Mouse (Mus musculus) skeletal muscle tissue, adult 2 months (tissue): ENCODE data around the gene Nsd1.
A peak's percentile ranks its signal among the peaks of the same experiment; 100 is the strongest.
"Not testable (repeated sequence)": the region's sequence is repeated elsewhere in the genome, so short reads cannot be mapped to it uniquely, and the experiment has no call there.

Experiments
- DNase-seq: peaks from one replicate; pipeline ENCODE4 v3.0.0-alpha.2; 2012; ENCODE audit warnings: low read depth, low spot score

Nsd1 gene

DNA sequence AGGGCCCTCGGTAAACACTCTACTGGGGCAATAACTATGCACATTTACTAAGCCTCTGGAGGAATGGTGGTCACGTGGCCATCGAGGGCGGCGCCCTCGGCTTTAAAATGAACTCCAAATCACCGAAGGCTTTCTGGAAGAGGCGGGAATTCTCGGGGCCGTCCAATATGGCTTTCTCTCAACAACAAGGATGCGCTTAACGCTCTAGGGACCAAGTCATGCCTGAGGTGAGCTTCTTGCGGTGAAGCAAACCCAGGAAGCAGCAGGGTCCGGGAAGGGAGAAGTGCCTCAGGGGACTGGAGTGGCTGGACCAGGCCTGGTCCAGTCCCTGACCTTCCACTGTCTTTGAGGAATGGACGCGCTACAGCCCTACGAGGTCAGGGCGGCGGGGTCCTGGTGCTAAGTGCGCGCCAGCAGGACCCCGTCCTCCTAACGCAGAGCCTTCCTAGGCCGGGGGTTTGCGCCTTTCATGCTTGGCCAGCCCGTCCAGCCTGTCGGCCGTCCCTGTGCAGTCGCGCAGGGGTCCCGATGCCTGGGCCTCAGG, at the start of gene Nsd1:
Gene Nsd1 (plus strand): TSS at position 134 of the 544 bp plus-strand sequence.
- DNase-seq, result no peak

DNA sequence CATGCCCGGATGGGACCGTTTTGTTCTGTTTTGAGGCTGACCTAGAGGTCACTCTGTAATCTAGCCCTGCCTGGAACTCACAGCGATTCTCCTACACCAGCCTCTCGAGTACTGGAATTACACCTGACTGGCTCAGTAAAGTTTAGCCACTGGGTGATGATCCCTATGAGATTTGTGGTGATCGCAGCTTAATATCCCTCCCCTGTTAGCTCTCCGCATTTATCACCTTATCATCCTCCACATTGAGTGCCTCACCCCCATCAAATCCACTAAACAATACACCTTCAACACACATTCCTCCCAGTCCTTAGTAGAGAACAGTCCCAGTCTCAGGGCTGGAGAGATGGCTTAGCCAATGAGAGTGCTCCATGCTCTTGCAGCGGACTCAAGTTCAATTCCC, 47.2 kb upstream of the Nsd1 start:
- DNase-seq, result no peak

DNA sequence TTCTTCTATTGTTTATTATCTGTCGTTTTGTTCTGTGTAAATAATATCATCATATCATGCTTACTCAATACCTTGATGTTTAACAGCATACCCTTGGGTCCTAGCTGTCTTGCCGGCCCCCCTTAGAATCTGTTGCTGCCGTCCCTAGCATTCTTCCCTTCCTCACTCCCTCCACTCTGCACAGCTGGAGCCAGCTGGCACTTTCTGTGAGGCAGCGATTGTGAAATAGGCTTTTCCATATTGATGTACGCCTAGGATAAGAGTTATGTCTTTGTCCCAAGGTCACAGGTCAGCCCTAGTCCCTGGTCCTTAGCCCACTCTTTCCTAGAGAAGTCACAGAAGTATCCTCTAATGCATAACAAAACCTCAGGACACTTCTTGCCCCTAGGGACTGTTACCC, 46.0 kb upstream of the Nsd1 start:
- DNase-seq, result no peak

DNA sequence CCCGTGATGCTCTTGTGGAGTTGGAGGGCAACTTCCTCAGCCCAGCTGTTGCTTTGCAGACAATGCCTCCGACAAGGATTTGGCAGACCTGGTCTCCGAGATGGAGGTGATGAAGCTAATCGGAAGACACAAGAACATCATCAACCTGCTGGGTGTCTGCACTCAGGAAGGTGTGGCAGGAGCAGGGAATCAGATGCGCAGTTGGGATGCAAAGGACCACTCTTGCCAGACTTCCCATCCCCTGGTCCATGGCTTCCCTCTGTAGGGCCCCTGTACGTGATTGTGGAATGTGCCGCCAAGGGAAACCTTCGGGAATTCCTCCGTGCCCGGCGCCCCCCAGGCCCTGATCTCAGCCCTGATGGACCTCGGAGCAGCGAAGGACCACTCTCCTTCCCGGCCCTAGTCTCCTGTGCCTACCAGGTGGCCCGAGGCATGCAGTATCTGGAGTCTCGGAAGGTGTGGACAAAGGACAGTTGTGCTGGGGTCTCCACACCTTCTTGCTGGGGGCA, 43.7 kb upstream of the Nsd1 start:
- DNase-seq, result no peak

DNA sequence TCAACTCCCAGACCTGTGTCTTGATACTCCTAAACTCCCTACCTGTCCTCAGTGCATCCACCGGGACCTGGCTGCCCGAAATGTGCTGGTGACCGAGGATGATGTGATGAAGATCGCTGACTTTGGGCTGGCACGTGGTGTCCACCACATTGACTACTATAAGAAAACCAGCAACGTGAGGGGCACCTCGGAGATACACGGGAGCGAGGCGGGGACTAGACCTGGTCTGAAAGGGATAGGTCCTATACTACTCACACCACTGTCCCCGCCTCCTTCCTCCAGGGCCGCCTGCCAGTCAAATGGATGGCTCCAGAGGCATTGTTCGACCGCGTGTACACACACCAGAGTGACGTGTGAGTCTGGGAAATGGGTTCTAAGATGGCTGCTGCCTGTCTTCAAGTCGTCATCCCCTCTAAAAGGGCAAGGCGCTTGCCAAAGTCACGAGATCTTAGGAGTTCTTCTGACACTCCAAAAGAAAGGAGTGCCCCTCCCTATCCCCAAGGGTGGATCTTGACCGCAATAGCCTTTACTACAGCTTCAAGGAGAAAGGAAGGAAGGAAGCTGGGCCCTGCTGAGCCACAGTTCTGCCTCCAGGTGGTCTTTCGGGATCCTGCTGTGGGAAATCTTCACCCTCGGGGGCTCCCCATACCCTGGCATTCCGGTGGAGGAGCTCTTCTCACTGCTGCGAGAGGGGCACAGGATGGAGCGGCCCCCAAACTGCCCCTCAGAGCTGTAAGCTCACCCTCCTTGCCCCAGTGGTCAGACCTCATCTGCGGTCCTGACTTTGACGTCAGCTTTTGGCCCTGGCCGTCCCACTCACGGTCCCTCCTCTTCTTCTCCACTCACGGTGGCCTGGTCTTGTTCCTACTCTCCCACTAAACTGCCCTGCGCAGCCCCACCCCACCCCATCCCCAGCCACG, 42.5 kb upstream of the Nsd1 start:
- no peak for DNase-seq

DNA sequence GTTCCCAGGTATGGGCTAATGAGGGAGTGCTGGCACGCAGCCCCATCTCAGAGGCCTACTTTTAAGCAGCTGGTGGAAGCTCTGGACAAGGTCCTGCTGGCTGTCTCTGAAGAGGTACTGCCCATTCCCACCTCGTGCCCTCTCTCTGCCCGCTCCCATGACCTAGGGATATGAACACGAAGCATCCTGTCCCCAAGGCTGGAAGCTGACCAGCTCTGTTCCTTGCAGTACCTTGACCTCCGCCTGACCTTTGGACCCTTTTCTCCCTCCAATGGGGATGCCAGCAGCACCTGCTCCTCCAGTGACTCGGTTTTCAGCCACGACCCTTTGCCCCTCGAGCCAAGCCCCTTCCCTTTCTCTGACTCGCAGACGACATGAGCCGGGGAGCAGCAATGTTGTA, 41.8 kb upstream of the Nsd1 start:
- DNase-seq, result no peak

DNA sequence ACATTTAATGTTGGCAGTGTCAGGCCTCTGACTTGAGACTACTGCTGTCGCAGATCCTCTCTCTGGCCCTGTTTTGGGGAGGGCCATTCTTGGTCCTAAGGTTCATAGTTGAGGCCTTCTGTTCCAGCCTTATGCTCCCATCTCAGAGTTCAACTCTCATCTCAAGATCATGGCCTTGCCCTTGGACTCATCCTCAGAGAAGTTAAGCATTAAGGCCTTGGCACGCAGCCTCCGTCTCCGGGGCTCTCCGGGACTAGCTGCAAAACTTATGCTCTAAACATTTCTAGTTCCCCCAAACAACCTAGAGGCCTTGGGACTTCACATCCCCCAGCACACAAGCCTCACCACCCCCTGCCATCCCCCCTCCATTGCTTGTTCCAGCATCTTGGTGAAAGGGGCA, 41.3 kb upstream of the Nsd1 start:
- DNase-seq, result no peak

DNA sequence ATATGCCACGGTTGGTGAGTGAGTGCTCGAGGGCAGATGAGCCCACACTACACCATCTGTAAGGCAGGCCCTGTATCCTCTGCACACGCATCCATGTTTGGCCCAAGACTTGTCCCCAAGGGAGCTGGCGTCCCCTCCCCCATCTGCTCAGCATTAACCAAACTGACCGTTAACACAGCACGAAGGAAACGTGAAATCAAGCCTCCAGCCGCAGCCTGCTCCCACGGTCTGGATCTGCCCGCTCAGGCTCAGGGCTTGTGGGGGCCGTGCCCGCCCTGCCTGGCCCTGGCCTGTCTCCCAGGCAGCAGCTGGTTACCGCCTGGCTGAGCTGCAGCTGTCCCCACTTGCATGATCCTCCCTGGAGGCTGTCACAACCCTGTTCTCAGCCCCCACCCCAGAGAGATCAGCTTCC, 40.6 kb upstream of the Nsd1 start:
- DNase-seq, result peak; percentile 93

DNA sequence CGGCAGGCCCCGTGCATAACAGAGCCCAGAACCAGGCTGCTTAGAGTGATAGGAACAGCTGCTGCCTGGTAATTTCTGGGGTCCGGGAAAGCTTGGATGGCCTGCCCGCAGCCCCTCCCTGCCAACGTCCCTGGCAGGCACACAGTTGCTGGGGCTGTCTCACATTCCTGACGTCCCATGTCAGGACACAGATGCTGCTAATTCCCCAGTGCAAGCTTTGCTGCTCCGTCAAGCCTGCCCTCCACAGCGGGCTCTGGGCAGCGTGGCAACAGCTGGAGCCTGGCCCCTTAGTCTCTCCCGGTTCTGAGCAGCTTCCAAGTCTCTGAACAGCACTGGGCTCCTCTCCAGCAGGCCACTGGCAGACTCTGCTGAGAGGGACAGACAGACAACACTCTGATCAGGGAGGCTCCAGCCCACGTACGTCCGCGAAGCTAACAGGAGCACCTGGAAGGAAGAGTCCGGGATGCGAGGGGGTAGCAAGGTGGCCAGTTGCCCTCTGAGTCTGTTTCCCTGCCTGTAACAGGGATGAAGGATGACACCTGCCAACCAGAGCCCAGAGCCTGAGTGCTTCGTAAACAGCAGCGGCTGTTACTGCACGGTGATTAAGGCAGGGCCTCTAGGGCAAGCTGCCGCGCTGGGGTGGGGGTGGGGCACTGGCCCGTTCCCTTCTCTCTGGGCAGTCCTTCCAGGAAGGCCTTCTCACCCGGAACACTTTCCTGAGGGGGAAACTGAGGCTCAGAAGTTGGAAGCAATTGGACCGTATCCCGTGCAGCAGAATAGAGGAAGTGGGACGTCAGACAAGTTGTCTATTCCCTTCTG, 37.9 kb upstream of the Nsd1 start:
- DNase-seq, result peak; percentile 86

DNA sequence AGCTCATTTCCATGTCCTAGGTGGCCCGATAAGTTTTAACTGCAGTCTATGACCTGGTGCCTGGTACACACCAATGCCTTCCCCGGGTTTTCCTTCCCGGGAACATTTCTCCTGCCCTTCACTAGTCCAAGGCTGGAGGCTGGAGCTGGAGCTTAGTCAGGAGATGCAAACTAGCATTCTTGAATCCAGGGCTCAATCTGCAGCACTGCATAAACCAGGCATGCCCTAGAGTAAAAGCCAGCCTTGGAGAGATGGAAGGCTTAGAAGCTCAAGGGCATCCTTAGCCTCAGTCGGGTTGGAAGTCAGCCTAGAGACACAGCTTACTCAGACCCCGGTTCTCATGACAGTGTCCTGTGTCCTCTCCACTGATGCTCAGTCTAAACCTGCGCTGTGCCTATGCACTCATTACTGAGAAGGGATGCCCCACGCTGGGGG, 37.2 kb upstream of the Nsd1 start:
- no peak for DNase-seq

DNA sequence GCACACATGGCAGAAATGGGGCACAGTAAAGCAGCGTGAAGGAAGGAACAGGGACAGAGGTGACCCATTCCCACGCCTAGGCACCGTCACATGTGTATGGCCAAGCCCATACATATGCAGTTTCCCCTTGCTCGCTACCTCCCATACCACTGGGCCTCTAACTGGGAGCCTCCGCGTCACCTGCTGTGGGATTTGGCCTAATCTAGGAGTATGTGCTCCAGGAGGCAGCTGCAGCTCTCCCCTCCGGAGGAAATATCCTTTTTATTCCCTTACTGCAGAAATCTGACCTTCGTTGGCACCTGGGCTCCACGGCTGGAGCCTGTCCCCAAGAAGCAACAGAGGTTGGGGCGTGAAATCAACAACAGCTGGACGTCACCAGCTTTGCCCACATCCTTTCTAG, 35.2 kb upstream of the Nsd1 start:
- no peak for DNase-seq

DNA sequence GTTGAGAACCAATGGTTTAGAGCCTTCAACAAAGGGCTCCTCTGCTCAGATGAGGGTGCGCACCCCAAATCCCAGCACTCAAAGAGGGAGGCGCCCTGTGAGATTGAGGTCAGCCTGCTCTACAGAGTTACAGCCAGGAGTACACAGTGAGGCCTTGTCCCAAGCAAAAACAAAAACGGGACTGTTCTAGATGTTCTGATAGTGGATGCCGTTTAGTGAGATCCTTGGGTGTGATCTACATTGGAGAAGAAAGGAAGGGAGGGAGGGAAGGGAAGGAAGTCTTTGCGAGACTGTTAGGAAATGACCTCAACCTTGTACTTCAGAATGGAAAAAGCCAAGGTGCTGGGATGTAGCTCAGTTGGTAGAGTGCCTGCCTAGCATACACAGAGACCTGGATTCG, 33.3 kb upstream of the Nsd1 start:
- no peak for DNase-seq

DNA sequence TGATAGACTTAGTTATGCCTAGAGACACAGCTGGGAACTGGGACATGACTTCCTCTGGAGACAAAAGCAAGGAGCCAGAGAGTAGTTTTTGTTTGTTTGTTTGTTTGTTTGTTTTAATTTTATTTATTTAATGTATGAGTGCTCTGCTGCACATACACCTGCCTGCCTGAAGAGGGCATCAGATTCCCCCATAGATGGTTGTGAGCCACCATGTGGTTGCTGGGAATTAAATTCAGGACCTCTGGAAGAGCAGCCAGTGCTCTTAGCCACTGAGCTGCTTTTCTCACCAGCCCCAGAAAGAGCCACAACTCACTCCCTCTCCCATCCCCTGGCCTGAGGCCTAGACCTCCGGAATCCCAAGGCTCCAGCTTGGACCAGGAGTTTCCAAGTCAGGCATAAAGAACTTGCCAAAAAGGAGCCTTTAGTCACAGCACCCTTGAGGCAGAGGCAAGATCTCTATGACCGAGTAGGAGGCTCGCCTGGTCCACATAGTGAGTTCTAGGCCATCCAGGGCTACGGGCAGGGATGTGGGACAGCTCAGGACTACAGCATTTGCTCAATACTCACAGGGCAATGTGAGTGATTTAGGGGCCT, 31.6 kb upstream of the Nsd1 start:
- no peak for DNase-seq

DNA sequence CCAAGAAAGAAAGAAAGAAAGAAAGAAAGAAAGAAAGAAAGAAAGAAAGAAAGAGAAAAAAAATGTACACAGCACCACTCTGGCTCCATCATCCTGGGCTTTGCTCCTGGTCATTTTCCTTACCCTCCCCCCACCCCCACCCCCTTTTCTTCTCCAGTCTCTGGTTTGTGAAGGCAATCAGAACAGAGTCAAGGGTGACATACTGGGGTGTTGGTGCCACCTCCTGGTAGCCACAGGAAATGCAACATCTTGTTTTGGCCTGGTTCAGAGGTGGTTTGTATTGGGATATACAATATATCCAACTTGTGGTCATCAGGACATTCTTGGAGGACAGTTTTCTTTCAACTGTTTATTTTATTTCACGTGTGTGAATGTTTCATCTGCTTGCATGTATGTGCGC, 31.0 kb upstream of the Nsd1 start:
- peak; percentile 62 for DNase-seq

DNA sequence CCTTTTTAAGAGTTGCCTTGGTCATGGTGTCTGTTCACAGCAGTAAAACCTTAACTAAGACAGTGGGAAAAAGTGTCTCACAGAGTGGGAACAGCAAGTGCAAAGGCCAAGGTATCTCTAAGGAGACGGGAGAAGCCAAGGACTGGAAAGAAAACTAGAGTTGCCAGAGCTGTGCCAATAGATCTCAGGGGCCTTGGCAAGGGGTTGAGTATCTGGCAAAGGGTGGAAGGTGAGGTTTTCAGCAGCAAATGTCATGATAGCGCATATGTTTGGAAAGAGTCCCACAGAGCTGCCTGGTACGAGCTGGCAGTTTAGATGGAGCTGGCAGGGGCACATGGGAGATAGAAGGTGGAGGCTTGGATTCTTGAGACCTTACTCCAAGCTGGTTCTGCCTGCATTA, 30.0 kb upstream of the Nsd1 start:
- DNase-seq, result no peak

DNA sequence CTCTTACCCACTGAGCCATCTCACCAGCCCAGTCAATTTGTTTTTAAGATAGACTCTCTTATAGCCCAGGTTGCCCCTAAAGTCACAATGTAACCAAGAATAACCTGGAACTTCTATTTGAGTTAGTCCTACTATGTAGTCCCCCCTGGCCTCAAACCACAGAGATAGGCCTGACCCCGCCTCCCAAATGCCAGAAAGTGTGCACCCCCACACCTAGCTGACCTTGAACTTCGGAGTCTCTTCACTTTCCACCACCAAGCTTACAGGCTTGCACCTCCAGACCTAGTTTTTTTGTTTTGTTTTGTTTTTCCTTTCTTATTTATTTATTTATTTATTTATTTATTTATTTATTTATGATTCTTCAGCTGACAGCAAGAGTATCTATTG, 27.8 kb upstream of the Nsd1 start:
- DNase-seq, result no peak

DNA sequence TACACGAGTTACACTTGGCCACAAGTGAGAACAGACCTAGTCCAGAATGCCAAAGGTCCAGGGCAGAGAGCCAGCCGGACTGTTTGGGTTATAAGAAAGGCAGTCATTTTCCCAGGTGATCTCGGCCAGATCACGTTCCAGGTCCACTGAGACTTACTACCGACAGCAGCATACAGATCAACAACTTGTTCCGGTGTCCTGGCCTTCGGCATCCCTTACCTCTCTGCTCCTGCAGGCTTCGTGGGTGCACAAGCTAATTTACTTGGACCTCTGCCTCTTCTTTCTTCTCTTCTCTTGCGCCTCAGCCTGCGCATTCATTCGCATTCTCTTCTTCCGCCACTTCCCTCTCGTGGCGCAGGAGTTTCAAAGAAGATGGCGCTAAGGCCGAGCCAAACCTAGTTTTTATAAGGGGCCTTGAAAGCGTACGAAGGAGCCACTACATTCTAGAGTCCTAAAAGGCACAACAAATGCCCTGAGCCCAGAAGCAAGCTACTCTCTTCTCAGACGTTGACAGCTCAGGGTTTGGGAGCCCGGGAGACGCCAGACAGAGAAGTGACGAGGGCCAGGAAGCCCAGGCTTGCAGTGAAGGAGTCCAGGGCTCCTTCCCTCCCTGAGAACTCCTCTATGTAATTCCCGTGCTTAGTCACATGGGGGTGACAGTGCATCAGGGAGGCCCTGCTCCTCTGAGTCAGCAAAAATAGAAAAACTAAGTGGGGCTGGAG, 27.2 kb upstream of the Nsd1 start:
- DNase-seq, result peak; percentile 82

DNA sequence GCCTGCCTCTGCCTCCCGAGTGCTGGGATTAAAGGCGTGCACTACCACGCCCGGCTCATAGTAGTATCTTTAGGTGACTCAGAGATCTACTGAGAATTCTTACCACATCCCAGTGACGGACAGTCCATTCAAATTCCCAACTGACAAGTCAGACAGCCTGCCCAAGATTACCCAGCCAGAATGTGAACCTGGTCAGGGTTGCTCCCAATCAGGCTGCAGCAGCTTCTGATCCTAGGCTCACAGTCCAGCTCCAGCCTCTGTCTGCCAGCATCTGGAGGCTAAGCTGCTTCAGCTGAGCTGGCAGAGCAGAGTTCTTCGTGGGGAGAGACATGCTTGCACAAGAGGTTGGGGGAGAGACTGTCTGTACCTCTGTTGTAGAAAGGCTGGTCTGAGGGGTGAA, 26.2 kb upstream of the Nsd1 start:
- no peak for DNase-seq

DNA sequence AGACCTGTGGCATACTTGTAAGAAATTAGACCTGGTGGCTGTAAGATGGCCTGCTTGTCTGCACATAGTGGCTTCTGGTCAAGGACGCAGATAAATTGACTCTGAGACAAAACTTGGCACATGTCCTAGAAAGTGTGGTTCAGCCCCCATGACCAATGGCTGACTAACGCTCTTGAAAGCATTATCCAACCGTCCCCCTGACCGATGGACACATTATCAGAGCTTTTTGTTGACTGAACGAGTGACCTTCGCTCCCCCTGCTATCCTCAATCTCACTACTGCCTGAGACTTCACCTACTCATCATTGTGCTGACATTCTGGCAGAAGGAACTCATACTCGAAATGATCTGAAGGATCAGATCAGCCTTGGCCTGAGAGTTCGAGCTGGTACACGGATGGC, 22.5 kb upstream of the Nsd1 start:
- DNase-seq, result not testable (repeated sequence)

DNA sequence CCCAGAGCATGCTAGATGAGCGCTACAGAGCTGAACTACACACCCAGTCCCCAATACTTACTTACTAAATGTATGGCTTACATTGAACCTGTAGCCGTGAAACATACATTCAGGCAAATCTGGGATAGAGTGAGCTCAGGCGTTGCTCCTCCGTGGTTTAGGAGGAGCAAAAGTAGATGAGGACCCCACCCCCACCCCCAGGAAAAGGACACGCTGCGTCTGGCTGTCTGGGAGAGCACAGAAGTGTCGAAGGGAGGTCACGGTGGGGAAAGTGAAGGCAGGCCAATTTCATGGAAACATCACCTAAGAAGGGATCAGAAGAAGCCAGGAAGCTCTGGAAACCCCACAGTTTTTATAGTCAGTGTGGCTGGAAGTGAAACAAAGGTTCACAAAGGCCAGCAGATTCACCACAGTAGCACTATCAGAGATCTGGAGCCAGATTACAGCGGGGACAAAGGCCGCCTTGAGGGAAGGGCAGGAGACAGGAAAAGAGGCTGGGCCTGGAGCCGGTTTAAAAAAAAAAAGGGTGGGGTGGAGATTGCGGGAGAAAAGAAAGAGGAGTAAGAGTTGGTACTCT, 20.0 kb upstream of the Nsd1 start:
- no peak for DNase-seq
